In genomic region chrX:73717667-73718066, GRCm38 (mm10) we compare ENCODE assay signal across 8 mouse cellular contexts. TPM values are rescaled to one million over a fixed set of nuclear protein-coding genes. Genes with fewer than 3 reads are reported as not detected.
DNase-seq lines count a peak whose midpoint lies in the region; ATAC-seq and TF ChIP-seq lines count a peak whose summit lies in the region.

No protein-coding gene starts in this region.

- H3K4me2 ChIP-seq in hindbrain, embryonic 14.5 days (replicated peaks), result peak overlapping the region; percentile 68
- H3K4me2 ChIP-seq in liver, postnatal 0 days (ENCODE audit: low read depth, low read length), result peak overlapping the region; percentile 68

- no peak overlapping the region for H3K27ac ChIP-seq in ES-Bruce4 (ENCODE audit: insufficient read depth, low read length)
- H3K27ac ChIP-seq in hindbrain, embryonic 14.5 days, result no peak overlapping the region
- peak overlapping the region; percentile 81 for H3K27ac ChIP-seq in liver, postnatal 0 days (ENCODE audit: low read depth)
- H3K27ac ChIP-seq in olfactory bulb, adult 2 months (ENCODE audit: insufficient read depth, low read depth, low read length), result no peak overlapping the region

- H3K9me3 ChIP-seq in ES-Bruce4 (replicated peaks; ENCODE audit: control insufficient read depth, insufficient read depth, low read length, poor library complexity, severe bottlenecking), result no peaks in the 10 kb centered on the region
- H3K9me3 ChIP-seq in hindbrain, embryonic 14.5 days (ENCODE audit: control insufficient read depth, low read length), result no peaks in the 10 kb centered on the region
- H3K9me3 ChIP-seq in liver, postnatal 0 days (ENCODE audit: low read length), result no peaks in the 10 kb centered on the region

- peak overlapping the region; percentile 26; the same call in 1 of the 2 replicates for H3K9ac ChIP-seq in ES-Bruce4 (ENCODE audit: low read depth, poor library complexity, severe bottlenecking)
- H3K9ac ChIP-seq in hindbrain, embryonic 14.5 days, result no peak overlapping the region
- H3K9ac ChIP-seq in liver, postnatal 0 days (replicated peaks), result peak overlapping the region; percentile 69

- no peak for TF ChIP-seq CTCF in ES-Bruce4 (IDR thresholded peaks at IDR 0.05; ENCODE audit: low read depth, low read length)
- TF ChIP-seq CTCF in liver, postnatal 0 days (IDR thresholded peaks at IDR 0.05; ENCODE audit: low read depth), result no peak
- no peak for TF ChIP-seq CTCF in olfactory bulb, adult 2 months (IDR thresholded peaks at IDR 0.05; ENCODE audit: insufficient read depth, low read depth, low read length)

- H3K4me1 ChIP-seq in ES-Bruce4 (ENCODE audit: control insufficient read depth, insufficient read depth, low read length), result peaks cover 4% of the 10 kb centered on the region
- peaks cover 20% of the 10 kb centered on the region; the same call in 1 of the 2 replicates for H3K4me1 ChIP-seq in hindbrain, embryonic 14.5 days (replicated peaks; ENCODE audit: control insufficient read depth, insufficient read depth, low read length)
- peaks cover 20% of the 10 kb centered on the region for H3K4me1 ChIP-seq in liver, postnatal 0 days (ENCODE audit: insufficient read depth)
- H3K4me1 ChIP-seq in olfactory bulb, adult 2 months (ENCODE audit: control insufficient read depth, insufficient read depth, low read length), result peaks cover 22% of the 10 kb centered on the region

- no peak for TF ChIP-seq EP300 in ES-Bruce4 (IDR thresholded peaks at IDR 0.05; ENCODE audit: insufficient read depth, low read depth, low read length)
- TF ChIP-seq EP300 in liver, postnatal 0 days (IDR thresholded peaks at IDR 0.05; ENCODE audit: low read depth), result no peak

- H3K27me3 ChIP-seq in ES-Bruce4 (ENCODE audit: control insufficient read depth, insufficient read depth, low read length, poor library complexity, severe bottlenecking), result no peaks in the 10 kb centered on the region
- no peaks in the 10 kb centered on the region for H3K27me3 ChIP-seq in hindbrain, embryonic 14.5 days (ENCODE audit: control insufficient read depth, insufficient read depth, low read length)
- H3K27me3 ChIP-seq in liver, postnatal 0 days (ENCODE audit: insufficient read depth, low read length), result no peaks in the 10 kb centered on the region

- no peak for ATAC-seq in hindbrain, embryonic 14.5 days (ENCODE audit: low FRiP score)
- no peak for ATAC-seq in liver, postnatal 0 days
- no peak for ATAC-seq in megakaryocyte progenitor cell, adult 5-6 weeks (replicated peaks; ENCODE audit: poor library complexity)

- H3K4me3 ChIP-seq in ES-Bruce4 (ENCODE audit: low read depth, low read length), result peak overlapping the region; percentile 39
- H3K4me3 ChIP-seq in hindbrain, embryonic 14.5 days (replicated peaks; ENCODE audit: low read length), result peak overlapping the region; percentile 49
- peak overlapping the region; percentile 54 for H3K4me3 ChIP-seq in liver, postnatal 0 days (ENCODE audit: low read depth, low read length)
- H3K4me3 ChIP-seq in olfactory bulb, adult 2 months (ENCODE audit: insufficient read depth, low read depth, low read length), result peak overlapping the region; percentile 96

- peak; percentile 10 for DNase-seq in brain, adult 2 months (ENCODE audit: low read depth, low spot score)
- DNase-seq in gastrocnemius, adult 18-20 months (ENCODE audit: low spot score), result peak; percentile 10
- no peak for DNase-seq in hindbrain, embryonic 14.5 days (ENCODE audit: low spot score)
- peak; percentile 28 for DNase-seq in liver, postnatal 0 days
- no peak for DNase-seq in frontal cortex, postnatal 14 days (ENCODE audit: low spot score in 2 of 2)

- WGBS in hindbrain, embryonic 14.5 days, result 75% methylated on average over 11 of the region's 11 CpGs
- WGBS in liver, postnatal 0 days (ENCODE audit: insufficient replicate concordance), result 42% methylated on average over 11 of the region's 11 CpGs
- 55% methylated on average over 11 of the region's 11 CpGs for WGBS in olfactory bulb, adult 2 months

- H3K36me3 ChIP-seq in ES-Bruce4 (ENCODE audit: control insufficient read depth, insufficient read depth, low read length, poor library complexity, severe bottlenecking), result peaks cover 13% of the 10 kb centered on the region
- no peaks in the 10 kb centered on the region for H3K36me3 ChIP-seq in hindbrain, embryonic 14.5 days (replicated peaks; ENCODE audit: control insufficient read depth, insufficient read depth)
- peaks cover 3% of the 10 kb centered on the region; the same call in 1 of the 2 replicates for H3K36me3 ChIP-seq in liver, postnatal 0 days (replicated peaks; ENCODE audit: insufficient read depth, low read length)

- no peak for TF ChIP-seq POLR2A in ES-Bruce4 (IDR thresholded peaks at IDR 0.05; ENCODE audit: insufficient read depth, low read length)
- no peak for TF ChIP-seq POLR2A in olfactory bulb, adult 2 months (IDR thresholded peaks at IDR 0.05; ENCODE audit: insufficient read depth, low read depth, low read length)

RNA-seq across cellular contexts. Expression of gene Abcd1, which starts 1.3 kb away (rescaled TPM):
- 8.0 and 10.3 TPM in 2 replicates for polyA plus RNA-seq in ES-Bruce4 (2011; ENCODE audit: insufficient read depth, insufficient read length, low read depth, missing spikeins)
- 10 to 100 TPM; 18.7 to 21.2 TPM for total RNA-seq in gastrocnemius, adult 18-20 months (2021)
- polyA plus RNA-seq in hindbrain, embryonic 14.5 days (2014; fragmentation: Nextera tagmentation; extraction: Ambion mirVana), result 8.3 and 10.2 TPM in 2 replicates
- 7.0 and 7.5 TPM in 2 replicates for polyA plus RNA-seq in liver, postnatal 0 days (2015; fragmentation: Nextera tagmentation; extraction: Ambion mirVana)
- not detected in 2 replicates for polyA plus RNA-seq in olfactory bulb, adult 2 months (2012; ENCODE audit: insufficient read depth, insufficient read length, low replicate concordance, missing spikeins)
- 34.7 and 37.8 TPM in 2 replicates for total RNA-seq in megakaryocyte progenitor cell, adult 5-6 weeks (2015)
- 13.6 and 19.4 TPM in 2 replicates for total RNA-seq in megakaryocyte progenitor cell, adult 5-6 weeks (2017)

RNA-seq across cellular contexts. Expression of gene Bcap31, which starts 1.7 kb away (rescaled TPM):
- polyA plus RNA-seq in ES-Bruce4 (2011; ENCODE audit: insufficient read depth, insufficient read length, low read depth, missing spikeins), result 120 and 123 TPM in 2 replicates
- 10 to 100 TPM; 54.2 to 63.8 TPM for total RNA-seq in gastrocnemius, adult 18-20 months (2021)
- 135 and 141 TPM in 2 replicates for polyA plus RNA-seq in hindbrain, embryonic 14.5 days (2014; fragmentation: Nextera tagmentation; extraction: Ambion mirVana)
- polyA plus RNA-seq in liver, postnatal 0 days (2015; fragmentation: Nextera tagmentation; extraction: Ambion mirVana), result 143 and 144 TPM in 2 replicates
- polyA plus RNA-seq in olfactory bulb, adult 2 months (2012; ENCODE audit: insufficient read depth, insufficient read length, low replicate concordance, missing spikeins), result 255 TPM in 1 of 2 replicates, not detected in the other
- total RNA-seq in megakaryocyte progenitor cell, adult 5-6 weeks (2015), result 265 and 285 TPM in 2 replicates
- 218 and 226 TPM in 2 replicates for total RNA-seq in megakaryocyte progenitor cell, adult 5-6 weeks (2017)

RNA-seq across cellular contexts. Expression of gene Plxnb3, which starts 39.2 kb away (rescaled TPM):
- not detected in 2 replicates for polyA plus RNA-seq in ES-Bruce4 (2011; ENCODE audit: insufficient read depth, insufficient read length, low read depth, missing spikeins)
- under 1 TPM; 0.68 to 0.69 TPM for total RNA-seq in gastrocnemius, adult 18-20 months (2021)
- polyA plus RNA-seq in hindbrain, embryonic 14.5 days (2014; fragmentation: Nextera tagmentation; extraction: Ambion mirVana), result 0.59 TPM in 2 replicates
- 0.15 and 0.23 TPM in 2 replicates for polyA plus RNA-seq in liver, postnatal 0 days (2015; fragmentation: Nextera tagmentation; extraction: Ambion mirVana)
- not detected in 2 replicates for polyA plus RNA-seq in olfactory bulb, adult 2 months (2012; ENCODE audit: insufficient read depth, insufficient read length, low replicate concordance, missing spikeins)
- not detected in 2 replicates for total RNA-seq in megakaryocyte progenitor cell, adult 5-6 weeks (2015)
- total RNA-seq in megakaryocyte progenitor cell, adult 5-6 weeks (2017), result 0.50 TPM in 1 of 2 replicates, not detected in the other

RNA-seq across cellular contexts. Expression of gene Slc6a8, which starts 44.7 kb away (rescaled TPM):
- polyA plus RNA-seq in ES-Bruce4 (2011; ENCODE audit: insufficient read depth, insufficient read length, low read depth, missing spikeins), result 74.8 and 76.8 TPM in 2 replicates
- 100 to 1,000 TPM; 108 to 141 TPM for total RNA-seq in gastrocnemius, adult 18-20 months (2021)
- 7.9 and 8.2 TPM in 2 replicates for polyA plus RNA-seq in hindbrain, embryonic 14.5 days (2014; fragmentation: Nextera tagmentation; extraction: Ambion mirVana)
- 0.72 and 0.81 TPM in 2 replicates for polyA plus RNA-seq in liver, postnatal 0 days (2015; fragmentation: Nextera tagmentation; extraction: Ambion mirVana)
- 112 TPM in 1 of 2 replicates, not detected in the other for polyA plus RNA-seq in olfactory bulb, adult 2 months (2012; ENCODE audit: insufficient read depth, insufficient read length, low replicate concordance, missing spikeins)
- total RNA-seq in megakaryocyte progenitor cell, adult 5-6 weeks (2015), result 0.07 and 0.61 TPM in 2 replicates
- total RNA-seq in megakaryocyte progenitor cell, adult 5-6 weeks (2017), result 0.04 TPM in 1 of 2 replicates, not detected in the other

RNA-seq across cellular contexts. Expression of gene Srpk3, which starts 56.5 kb away (rescaled TPM):
- not detected in 2 replicates for polyA plus RNA-seq in ES-Bruce4 (2011; ENCODE audit: insufficient read depth, insufficient read length, low read depth, missing spikeins)
- total RNA-seq in gastrocnemius, adult 18-20 months (2021), result 10 to 100 TPM; 34.1 to 35.2 TPM
- polyA plus RNA-seq in hindbrain, embryonic 14.5 days (2014; fragmentation: Nextera tagmentation; extraction: Ambion mirVana), result 0.60 and 1.8 TPM in 2 replicates
- 1.7 TPM in 2 replicates for polyA plus RNA-seq in liver, postnatal 0 days (2015; fragmentation: Nextera tagmentation; extraction: Ambion mirVana)
- not detected in 2 replicates for polyA plus RNA-seq in olfactory bulb, adult 2 months (2012; ENCODE audit: insufficient read depth, insufficient read length, low replicate concordance, missing spikeins)
- not detected in 2 replicates for total RNA-seq in megakaryocyte progenitor cell, adult 5-6 weeks (2015)
- 0.20 TPM in 1 of 2 replicates, not detected in the other for total RNA-seq in megakaryocyte progenitor cell, adult 5-6 weeks (2017)

Comparison
In these comparisons a context has a peak if more than half of its experiments do, and no peak if none do; other contexts are left out.
1. H3K4me3 ChIP-seq: peak in every context shown above with its lines; median percentile 96 in olfactory bulb, adult 2 months; 54 in liver, postnatal 0 days; 49 in hindbrain, embryonic 14.5 days; 39 in ES-Bruce4.
2. DNase-seq: peak in brain, adult 2 months (single experiment), gastrocnemius, adult 18-20 months (single experiment) and liver, postnatal 0 days (single experiment); none in hindbrain, embryonic 14.5 days (single experiment) and frontal cortex, postnatal 14 days (0 of 2).